Mouse (Mus musculus) cortical plate, adult 2 months (tissue): ENCODE data around the gene Tmem178b.

Experiments
- CTCF ChIP-seq: fragments of 200-500 bp; IDR thresholded peaks from 2 replicates; pipeline ENCODE4 v1.5.1; 2011; ENCODE audit warnings: mild to moderate bottlenecking, control low read depth, low read length; ENCODE audit not compliant: insufficient read depth; ENCODE audit errors: extremely low read depth
- POLR2A ChIP-seq: fragments of 200-500 bp; IDR thresholded peaks from 2 replicates; pipeline ENCODE4 v1.6.1; 2011; ENCODE audit warnings: mild to moderate bottlenecking, low read length, control low read depth; ENCODE audit not compliant: insufficient read depth; ENCODE audit errors: extremely low read depth

GRCm38 (mm10) chr6:40024336-40024934 is 151.4 kb downstream of the Tmem178b start:
- TF ChIP-seq CTCF, result no peak
- TF ChIP-seq POLR2A, result no peak
